In the genomic region with DNA sequence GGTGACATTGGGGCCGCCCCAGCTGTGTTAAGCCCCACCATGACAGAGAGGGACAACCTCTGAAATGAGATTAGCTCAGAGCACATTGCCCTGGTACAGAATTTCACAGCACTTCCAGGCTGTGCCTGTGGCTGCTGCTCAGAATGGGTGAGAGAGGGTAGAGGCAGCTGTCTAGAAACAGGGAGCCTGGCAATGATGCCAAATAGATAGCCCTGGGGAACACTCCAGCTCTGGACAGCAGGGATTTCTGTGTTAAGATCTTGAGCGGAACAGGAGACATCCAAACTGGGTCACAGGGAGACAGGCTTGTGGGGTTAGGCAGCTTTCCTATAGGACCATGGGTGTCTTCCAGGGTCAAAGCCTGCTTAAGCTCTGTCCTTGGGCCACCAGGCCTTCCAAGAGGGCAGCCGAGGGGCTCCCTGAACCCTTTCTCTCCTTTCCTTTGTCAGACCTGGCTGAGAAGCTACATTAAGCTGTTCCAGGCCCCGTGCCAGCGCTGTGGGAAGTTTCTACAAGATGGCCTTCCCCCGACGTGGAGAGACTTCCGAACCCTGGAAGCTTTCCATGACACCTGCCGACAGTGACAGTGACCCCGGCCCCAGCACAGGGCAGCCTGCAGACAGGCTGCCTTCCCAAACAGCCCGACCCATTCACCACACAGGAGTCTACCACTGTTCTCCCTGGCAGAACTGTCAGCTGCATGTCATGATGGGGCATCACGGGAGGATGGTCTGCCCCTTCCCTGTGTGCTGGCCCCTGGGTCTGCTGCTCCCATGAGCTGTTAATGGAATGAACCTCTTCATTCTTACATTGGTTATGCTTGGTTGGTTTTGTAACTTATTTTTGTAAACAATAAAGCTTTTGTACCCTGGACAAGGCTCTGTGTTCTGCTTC, we compare ENCODE assay signal across 10 mouse cellular contexts.
DNase-seq lines count a peak whose midpoint lies in the region; ATAC-seq and TF ChIP-seq lines count a peak whose summit lies in the region.
"Had no signal": no experiment of that assay in that cellular context is flagged by ENCODE, and none has a peak within 500 bp of the region (broad histone marks: within the 10 kb centered on the region; RNA-seq: fewer than 3 reads in every experiment).

No protein-coding gene starts in this region.

- H3K36me3 ChIP-seq in kidney, adult 2 months (ENCODE audit: control insufficient read depth, insufficient read depth, low read length): no peaks in the 10 kb centered on the region
- no peaks in the 10 kb centered on the region for H3K36me3 ChIP-seq in midbrain, postnatal 0 days (ENCODE audit: insufficient read depth, low read length)
- H3K36me3 ChIP-seq in intestine, postnatal 0 days (ENCODE audit: control insufficient read depth, insufficient read depth): 0 out of 2 replicates have a peak, but pooled peaks cover 3% of the 10 kb centered on the region

- H3K4me1 ChIP-seq in kidney, adult 2 months (ENCODE audit: control insufficient read depth, insufficient read depth, low read length): peaks cover 29% of the 10 kb centered on the region
- peaks cover 3% of the 10 kb centered on the region; the same call in 1 of the 2 replicates for H3K4me1 ChIP-seq in midbrain, postnatal 0 days (ENCODE audit: insufficient read depth, low read length)
- H3K4me1 ChIP-seq in intestine, postnatal 0 days (replicated peaks; ENCODE audit: control insufficient read depth, insufficient read depth, low read length): no peaks in the 10 kb centered on the region

- ATAC-seq in midbrain, postnatal 0 days (ENCODE audit: low FRiP score): no peak
- ATAC-seq in intestine, postnatal 0 days: no peak

- TF ChIP-seq CTCF in kidney, adult 2 months (conservative IDR thresholded peaks at IDR 0.05; ENCODE audit: insufficient read depth, insufficient read length, low read depth, low read length): no peak
- TF ChIP-seq CTCF in midbrain, postnatal 0 days (IDR thresholded peaks at IDR 0.05): no peak
- TF ChIP-seq CTCF in intestine, postnatal 0 days (IDR thresholded peaks at IDR 0.05; ENCODE audit: low read depth): no peak

- no peak overlapping the region for H3K4me2 ChIP-seq in midbrain, postnatal 0 days (ENCODE audit: low read depth, low read length, poor library complexity, severe bottlenecking)
- no peak overlapping the region for H3K4me2 ChIP-seq in intestine, postnatal 0 days (replicated peaks; ENCODE audit: low read depth)
- H3K4me2 ChIP-seq: liver, embryonic 11.5 days had no signal

- peak; percentile 46 to 53 for DNase-seq in cerebellum, postnatal 36 days
- no peak for DNase-seq in cerebellum, adult 11 months
- peak; percentile 70 for DNase-seq in retina, postnatal 1 day
- DNase-seq in retina, embryonic 14.5 days (ENCODE audit: low spot score): no peak
- DNase-seq in kidney, adult 2 months: peak; percentile 88
- peak; percentile 86 for DNase-seq in midbrain, postnatal 0 days (ENCODE audit: low spot score)
- no peak for DNase-seq in left cerebral cortex, adult 11 months (ENCODE audit: low spot score)

- H3K4me3 ChIP-seq in kidney, adult 2 months (ENCODE audit: insufficient read depth, low read depth, low read length): no peak overlapping the region
- no peak overlapping the region for H3K4me3 ChIP-seq in midbrain, postnatal 0 days (ENCODE audit: low read depth, low read length)
- no peak overlapping the region for H3K4me3 ChIP-seq in intestine, postnatal 0 days (ENCODE audit: low read depth, low read length)
- H3K4me3 ChIP-seq: myocyte had no signal

- H3K27ac ChIP-seq in kidney, adult 2 months (ENCODE audit: insufficient read depth, low read depth, low read length): peak overlapping the region; percentile 71
- no peak overlapping the region; the same call in 1 of the 2 replicates for H3K27ac ChIP-seq in midbrain, postnatal 0 days (ENCODE audit: low read depth, low read length)
- no peak overlapping the region for H3K27ac ChIP-seq in intestine, postnatal 0 days (ENCODE audit: low read depth, low read length)

- H3K9me3 ChIP-seq in midbrain, postnatal 0 days (ENCODE audit: low read length): no peaks in the 10 kb centered on the region
- H3K9me3 ChIP-seq in intestine, postnatal 0 days (ENCODE audit: control insufficient read depth): no peaks in the 10 kb centered on the region

- TF ChIP-seq POLR2A in kidney, adult 2 months (IDR thresholded peaks at IDR 0.05; ENCODE audit: low read depth, low read length): no peak

- no peaks in the 10 kb centered on the region for H3K27me3 ChIP-seq in kidney, adult 2 months (replicated peaks; ENCODE audit: control insufficient read depth, insufficient read depth, low read length)
- H3K27me3 ChIP-seq in midbrain, postnatal 0 days (ENCODE audit: insufficient read depth, low read length): no peaks in the 10 kb centered on the region
- no peaks in the 10 kb centered on the region for H3K27me3 ChIP-seq in intestine, postnatal 0 days (replicated peaks; ENCODE audit: control insufficient read depth, insufficient read depth, low read length)

- no peak overlapping the region for H3K9ac ChIP-seq in midbrain, postnatal 0 days (replicated peaks; ENCODE audit: low read length, poor library complexity, severe bottlenecking)
- H3K9ac ChIP-seq in intestine, postnatal 0 days (ENCODE audit: low read depth, low read length): no peak overlapping the region

- 41% methylated on average over 12 of the region's 12 CpGs for WGBS in kidney, adult 2 months
- 36% methylated on average over 12 of the region's 12 CpGs for WGBS in midbrain, postnatal 0 days
- WGBS in intestine, postnatal 0 days: 83% methylated on average over 12 of the region's 12 CpGs

Comparison
In these comparisons a context has a peak if more than half of its experiments do, and no peak if none do; other contexts are left out.
1. DNase-seq: peak in cerebellum, postnatal 36 days (2 of 2), retina, postnatal 1 day (single experiment), kidney, adult 2 months (single experiment) and midbrain, postnatal 0 days (single experiment); none in cerebellum, adult 11 months (single experiment), retina, embryonic 14.5 days (single experiment) and left cerebral cortex, adult 11 months (single experiment).